Mouse (Mus musculus): ENCODE results near the gene Ric3. TPM values are rescaled to one million over a fixed set of nuclear protein-coding genes. Genes with fewer than 3 reads are reported as not detected.

Gene Ric3
- polyA plus RNA-seq, 1 experiment from 2014 or later = 2.6 TPM

DNA sequence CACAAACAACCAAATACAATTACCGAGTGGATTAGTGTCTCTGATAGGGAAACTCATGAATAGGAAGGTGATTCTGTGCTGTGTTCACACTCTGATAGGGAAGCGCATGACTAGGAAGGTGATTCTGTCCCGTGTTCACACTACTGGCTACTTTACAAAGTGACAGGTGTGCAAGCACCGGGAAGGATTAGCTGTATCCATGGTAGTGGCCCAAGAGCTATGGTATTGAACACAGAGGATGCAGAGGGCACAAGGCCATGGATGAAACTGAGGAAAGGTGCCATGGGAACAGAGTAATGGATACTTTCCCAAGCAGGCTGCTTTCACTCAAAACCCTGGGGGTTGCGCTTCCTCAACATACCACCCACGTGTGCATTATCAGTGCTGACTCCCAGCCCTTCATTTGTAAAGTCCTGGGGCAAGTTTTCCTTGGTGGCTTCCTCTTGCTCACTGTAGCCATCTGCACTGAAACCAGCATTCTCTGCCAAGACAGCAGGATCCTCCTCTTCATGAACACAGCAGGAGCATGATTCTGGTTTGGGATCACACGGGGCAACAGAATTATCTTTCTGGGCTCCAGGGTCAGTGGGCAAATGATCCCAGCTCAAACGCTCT, 44.9 kb downstream of the Ric3 start:
- Histone ChIP-seq H3K27me3 (replicated peaks; ENCODE audit: control insufficient read depth, insufficient read depth, low read length) (no peaks in the 10 kb centered on the region), H3K4me2 (ENCODE audit: low read depth, low read length) (no peak overlapping the region), H3K36me3 (ENCODE audit: control insufficient read depth, insufficient read depth, low read length) (no peaks in the 10 kb centered on the region), H3K4me3 (ENCODE audit: low read depth, low read length) (no peak overlapping the region), H3K27ac (replicated peaks; ENCODE audit: low read depth, low read length) (no peak overlapping the region), H3K9me3 (ENCODE audit: control insufficient read depth, low read length) (no peaks in the 10 kb centered on the region), H3K4me1 (ENCODE audit: control insufficient read depth, insufficient read depth, low read length) (no peaks in the 10 kb centered on the region), H3K9ac (ENCODE audit: low read depth, low read length) (no peak overlapping the region)
- DNase-seq (ENCODE audit: low spot score) (no peak), ATAC-seq (ENCODE audit: low read depth) (no peak)
- WGBS = 73% methylated on average over 8 of the region's 8 CpGs

DNA sequence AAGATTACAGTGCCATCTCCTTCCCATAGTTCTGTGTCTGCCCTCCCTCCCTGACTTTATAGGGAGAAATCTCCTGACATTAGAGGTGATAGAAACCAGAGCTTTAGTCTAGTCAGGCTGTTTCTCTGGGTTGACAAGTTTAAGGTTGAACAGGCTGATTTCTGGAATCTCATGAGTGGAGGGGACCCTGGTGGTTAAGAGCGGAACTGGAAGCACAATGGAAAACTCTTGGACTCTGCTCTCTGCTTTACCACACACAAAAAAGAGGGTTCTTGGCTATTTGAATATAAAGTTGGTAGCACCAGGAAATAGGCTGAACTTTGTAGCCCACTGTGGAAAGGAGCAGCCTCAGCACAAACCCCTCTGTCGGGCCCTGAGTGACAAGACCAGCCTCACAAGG, 51.1 kb downstream of the Ric3 start:
- Histone ChIP-seq H3K9ac (ENCODE audit: low read depth, low read length) (no peak overlapping the region), H3K9me3 (ENCODE audit: control insufficient read depth, low read length) (no peaks in the 10 kb centered on the region), H3K36me3 (ENCODE audit: control insufficient read depth, insufficient read depth, low read length) (no peaks in the 10 kb centered on the region), H3K4me2 (ENCODE audit: low read depth, low read length) (no peak overlapping the region), H3K27me3 (replicated peaks; ENCODE audit: control insufficient read depth, insufficient read depth, low read length) (no peaks in the 10 kb centered on the region), H3K27ac (replicated peaks; ENCODE audit: low read depth, low read length) (no peak overlapping the region), H3K4me1 (ENCODE audit: control insufficient read depth, insufficient read depth, low read length) (no peaks in the 10 kb centered on the region), H3K4me3 (ENCODE audit: low read depth, low read length) (no peak overlapping the region)
- DNase-seq (ENCODE audit: low spot score) = no peak
- no peak for ATAC-seq (ENCODE audit: low read depth)
- WGBS = 74% methylated on average over 2 of the region's 2 CpGs

DNA sequence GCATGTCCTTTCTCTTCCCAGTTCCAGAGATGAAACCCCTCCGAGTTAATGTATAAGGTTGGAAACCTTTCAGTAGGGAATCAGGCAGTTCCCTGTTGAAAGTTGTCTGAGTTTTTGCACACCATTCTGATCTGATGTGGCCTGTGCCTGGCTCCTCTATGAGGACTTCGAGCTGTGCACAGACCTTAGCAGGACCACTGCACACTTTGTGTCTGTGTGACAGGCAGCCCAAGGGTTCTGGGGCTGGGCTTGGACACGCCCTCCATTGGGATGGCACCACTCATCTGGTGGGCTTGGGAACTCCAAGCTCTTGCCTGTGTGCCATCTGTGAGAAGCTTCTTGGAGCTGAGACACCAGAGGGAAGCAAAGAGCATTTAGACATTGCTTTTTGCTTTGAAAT, 51.8 kb downstream of the Ric3 start:
- Histone ChIP-seq H3K36me3 (ENCODE audit: control insufficient read depth, insufficient read depth, low read length) (no peaks in the 10 kb centered on the region), H3K27ac (replicated peaks; ENCODE audit: low read depth, low read length) (no peak overlapping the region), H3K4me1 (ENCODE audit: control insufficient read depth, insufficient read depth, low read length) (no peaks in the 10 kb centered on the region), H3K27me3 (replicated peaks; ENCODE audit: control insufficient read depth, insufficient read depth, low read length) (no peaks in the 10 kb centered on the region), H3K9ac (ENCODE audit: low read depth, low read length) (no peak overlapping the region), H3K9me3 (ENCODE audit: control insufficient read depth, low read length) (no peaks in the 10 kb centered on the region), H3K4me2 (ENCODE audit: low read depth, low read length) (no peak overlapping the region), H3K4me3 (ENCODE audit: low read depth, low read length) (no peak overlapping the region)
- 81% methylated on average over 3 of the region's 3 CpGs for WGBS
- ATAC-seq (ENCODE audit: low read depth) (no peak), DNase-seq (ENCODE audit: low spot score) (no peak)

DNA sequence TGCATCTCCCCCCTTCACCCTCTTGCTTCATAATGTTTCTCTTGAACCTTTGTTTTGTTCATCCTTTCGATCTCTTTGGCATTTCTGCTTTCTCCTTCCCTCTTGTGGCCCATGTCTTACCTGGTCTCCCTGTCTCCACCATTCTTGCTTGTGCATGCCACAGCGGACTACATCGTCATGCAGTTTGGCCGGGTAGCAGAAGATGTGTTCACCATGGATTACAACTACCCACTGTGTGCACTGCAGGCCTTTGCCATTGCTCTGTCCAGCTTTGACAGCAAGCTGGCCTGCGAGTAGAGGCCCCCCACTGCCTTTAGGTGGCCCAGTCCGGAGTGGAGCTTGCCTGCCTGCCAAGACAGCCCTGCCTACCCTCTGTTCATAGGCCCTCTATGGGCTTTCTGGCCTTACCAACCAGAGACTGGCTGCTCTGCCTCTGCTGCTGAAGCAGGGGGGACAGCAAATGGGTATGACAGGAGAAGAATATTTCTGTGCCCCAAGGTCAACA, 53.1 kb downstream of the Ric3 start:
- no peak for ATAC-seq (ENCODE audit: low read depth)

DNA sequence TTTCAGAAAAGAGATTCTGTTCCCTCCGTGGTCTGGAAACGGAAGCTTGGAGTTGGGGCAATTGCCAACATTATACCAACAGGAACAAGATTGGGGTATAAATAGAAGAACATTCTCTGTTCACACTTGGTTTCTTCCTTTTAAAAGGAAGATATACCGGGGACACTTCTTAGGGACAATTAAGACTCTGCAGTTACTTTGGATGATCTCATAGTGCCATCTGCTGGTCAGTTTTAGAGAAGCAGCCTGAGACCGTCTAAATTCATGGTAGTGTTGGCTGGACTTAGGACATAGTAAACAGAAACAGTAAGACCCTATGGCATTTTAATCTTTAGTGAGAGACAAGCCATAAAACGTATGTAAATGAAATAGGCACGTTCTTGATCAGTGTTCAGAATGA, 54.9 kb downstream of the Ric3 start:
- Histone ChIP-seq H3K27ac (replicated peaks; ENCODE audit: low read depth, low read length) (no peak overlapping the region), H3K4me1 (ENCODE audit: control insufficient read depth, insufficient read depth, low read length) (no peaks in the 10 kb centered on the region), H3K9me3 (ENCODE audit: control insufficient read depth, low read length) (no peaks in the 10 kb centered on the region), H3K36me3 (ENCODE audit: control insufficient read depth, insufficient read depth, low read length) (no peaks in the 10 kb centered on the region), H3K27me3 (replicated peaks; ENCODE audit: control insufficient read depth, insufficient read depth, low read length) (no peaks in the 10 kb centered on the region), H3K4me2 (ENCODE audit: low read depth, low read length) (no peak overlapping the region), H3K4me3 (ENCODE audit: low read depth, low read length) (no peak overlapping the region), H3K9ac (ENCODE audit: low read depth, low read length) (no peak overlapping the region)
- peak; percentile 31 for DNase-seq (ENCODE audit: low spot score)
- ATAC-seq (ENCODE audit: low read depth) = no peak
- WGBS = 32% methylated on average over 6 of the region's 6 CpGs

More for the DNA sequence above, 53.1 kb downstream of the Ric3 start:
- Histone ChIP-seq H3K36me3 (ENCODE audit: control insufficient read depth, insufficient read depth, low read length) (no peaks in the 10 kb centered on the region), H3K4me3 (ENCODE audit: low read depth, low read length) (no peak overlapping the region), H3K9ac (ENCODE audit: low read depth, low read length) (no peak overlapping the region), H3K27me3 (replicated peaks; ENCODE audit: control insufficient read depth, insufficient read depth, low read length) (no peaks in the 10 kb centered on the region), H3K4me2 (ENCODE audit: low read depth, low read length) (no peak overlapping the region), H3K9me3 (ENCODE audit: control insufficient read depth, low read length) (no peaks in the 10 kb centered on the region), H3K27ac (replicated peaks; ENCODE audit: low read depth, low read length) (no peak overlapping the region), H3K4me1 (ENCODE audit: control insufficient read depth, insufficient read depth, low read length) (no peaks in the 10 kb centered on the region)
- WGBS = 85% methylated on average over 6 of the region's 6 CpGs
- DNase-seq (ENCODE audit: low spot score) = no peak

DNA sequence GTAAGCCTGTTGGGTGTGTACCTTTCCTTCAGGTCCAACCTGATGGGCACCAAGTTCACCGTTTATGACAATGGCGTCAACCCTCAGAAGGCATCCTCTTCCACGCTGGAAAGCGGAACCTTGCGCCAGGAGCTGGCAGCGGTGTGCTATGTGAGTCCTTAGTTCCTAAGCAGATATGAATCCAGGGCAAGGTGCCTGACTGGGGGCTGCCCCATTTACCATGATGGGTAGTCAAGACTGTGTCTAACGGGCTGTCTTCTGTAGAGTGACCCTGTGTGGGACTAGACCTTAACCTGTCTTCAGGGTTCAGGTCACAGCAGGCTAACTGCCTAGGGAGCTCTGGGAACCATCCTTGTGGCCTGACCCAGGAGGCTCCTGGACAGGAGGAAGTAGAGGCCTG, 55.4 kb downstream of the Ric3 start:
- H3K36me3 ChIP-seq (ENCODE audit: control insufficient read depth, insufficient read depth, low read length) = no peaks in the 10 kb centered on the region
- no peaks in the 10 kb centered on the region for H3K4me1 ChIP-seq (ENCODE audit: control insufficient read depth, insufficient read depth, low read length)
- ATAC-seq (ENCODE audit: low read depth) = no peak

DNA sequence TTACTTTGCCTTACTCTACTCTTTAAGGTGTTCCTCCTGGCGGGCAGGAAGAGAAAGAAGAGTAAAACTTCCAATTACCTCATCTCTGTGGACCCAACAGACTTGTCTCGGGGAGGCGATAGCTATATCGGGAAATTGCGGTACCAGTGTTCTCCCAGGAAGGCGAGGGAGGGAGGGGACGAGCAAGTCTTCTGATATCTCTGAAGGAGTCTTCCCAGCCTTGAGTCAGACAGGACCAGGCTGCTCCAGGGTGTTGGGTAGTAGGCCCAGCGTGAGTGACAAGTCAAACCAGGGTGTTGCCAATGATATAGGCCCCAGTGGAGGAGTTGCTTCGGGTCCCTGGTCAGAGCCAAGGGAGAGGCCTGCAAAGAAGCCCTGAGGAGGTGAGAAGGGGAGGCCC, 56.2 kb downstream of the Ric3 start:
- Histone ChIP-seq H3K4me3 (ENCODE audit: low read depth, low read length) (no peak overlapping the region), H3K4me2 (ENCODE audit: low read depth, low read length) (no peak overlapping the region), H3K36me3 (ENCODE audit: control insufficient read depth, insufficient read depth, low read length) (no peaks in the 10 kb centered on the region), H3K27ac (replicated peaks; ENCODE audit: low read depth, low read length) (no peak overlapping the region), H3K9ac (ENCODE audit: low read depth, low read length) (no peak overlapping the region), H3K4me1 (ENCODE audit: control insufficient read depth, insufficient read depth, low read length) (no peaks in the 10 kb centered on the region), H3K9me3 (ENCODE audit: control insufficient read depth, low read length) (no peaks in the 10 kb centered on the region), H3K27me3 (replicated peaks; ENCODE audit: control insufficient read depth, insufficient read depth, low read length) (no peaks in the 10 kb centered on the region)
- ATAC-seq (ENCODE audit: low read depth) (no peak), DNase-seq (ENCODE audit: low spot score) (no peak)
- WGBS = 90% methylated on average over 9 of the region's 9 CpGs

More for the DNA sequence above, 55.4 kb downstream of the Ric3 start:
- H3K27me3 ChIP-seq (replicated peaks; ENCODE audit: control insufficient read depth, insufficient read depth, low read length) = no peaks in the 10 kb centered on the region
- no peak overlapping the region for H3K4me2 ChIP-seq (ENCODE audit: low read depth, low read length)
- H3K27ac ChIP-seq (replicated peaks; ENCODE audit: low read depth, low read length) = no peak overlapping the region
- no peak overlapping the region for H3K4me3 ChIP-seq (ENCODE audit: low read depth, low read length)
- DNase-seq (ENCODE audit: low spot score) = no peak
- H3K9me3 ChIP-seq (ENCODE audit: control insufficient read depth, low read length) = no peaks in the 10 kb centered on the region
- H3K9ac ChIP-seq (ENCODE audit: low read depth, low read length) = no peak overlapping the region
- WGBS = 89% methylated on average over 7 of the region's 7 CpGs

DNA sequence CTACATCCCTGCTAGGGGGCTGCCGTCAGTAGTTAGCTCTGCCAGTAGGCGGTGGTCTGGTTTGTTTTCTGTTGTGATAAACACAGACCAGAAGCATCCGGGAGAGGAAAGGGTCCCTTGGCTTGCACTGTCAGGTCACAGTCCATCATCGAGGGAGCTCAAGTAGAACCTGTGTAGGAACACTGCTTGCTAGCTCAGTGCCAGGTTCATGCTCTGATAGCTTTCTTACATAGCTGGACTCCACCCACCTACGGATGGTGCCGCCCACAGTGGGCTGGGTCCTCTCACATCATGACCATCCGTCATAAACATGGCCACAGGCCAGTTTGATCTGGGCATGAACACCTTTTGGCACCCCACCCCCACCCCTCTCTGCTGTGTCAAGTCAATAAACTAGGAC, 57.4 kb downstream of the Ric3 start:
- 84% methylated on average over 7 of the region's 7 CpGs for WGBS
- DNase-seq (ENCODE audit: low spot score) (no peak), ATAC-seq (ENCODE audit: low read depth) (no peak)
- no peaks in the 10 kb centered on the region for H3K27me3 ChIP-seq (replicated peaks; ENCODE audit: control insufficient read depth, insufficient read depth, low read length)
- no peaks in the 10 kb centered on the region for H3K4me1 ChIP-seq (ENCODE audit: control insufficient read depth, insufficient read depth, low read length)
- H3K4me3 ChIP-seq (ENCODE audit: low read depth, low read length) = no peak overlapping the region
- H3K9me3 ChIP-seq (ENCODE audit: control insufficient read depth, low read length) = no peaks in the 10 kb centered on the region
- H3K27ac ChIP-seq (replicated peaks; ENCODE audit: low read depth, low read length) = no peak overlapping the region
- no peak overlapping the region for H3K9ac ChIP-seq (ENCODE audit: low read depth, low read length)
- H3K4me2 ChIP-seq (ENCODE audit: low read depth, low read length) = no peak overlapping the region
- H3K36me3 ChIP-seq (ENCODE audit: control insufficient read depth, insufficient read depth, low read length) = no peaks in the 10 kb centered on the region

DNA sequence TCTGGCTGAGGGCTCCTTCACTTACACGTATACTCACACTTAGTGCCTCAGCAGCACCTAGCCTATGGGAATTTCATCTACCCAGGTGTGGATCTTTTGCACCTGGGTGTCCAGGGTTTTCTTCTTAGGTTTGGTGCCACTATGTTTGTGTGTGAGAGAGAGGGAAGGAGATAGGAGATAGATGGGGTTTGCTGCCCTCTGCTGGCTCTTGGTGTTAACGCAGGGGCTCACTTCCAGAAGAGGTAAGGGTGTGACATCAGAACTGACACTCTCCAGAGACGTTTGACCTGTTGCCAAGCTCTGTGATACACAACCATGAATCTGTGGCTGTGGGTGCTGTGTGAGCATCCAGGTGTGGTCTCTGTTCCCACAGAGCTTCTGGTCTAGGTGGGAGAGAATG, 61.7 kb downstream of the Ric3 start:
- DNase-seq (ENCODE audit: low spot score) (peak; percentile 40), ATAC-seq (ENCODE audit: low read depth) (peak; percentile 48; the same call in 1 of the 2 replicates)
- Histone ChIP-seq H3K27me3 (replicated peaks; ENCODE audit: control insufficient read depth, insufficient read depth, low read length) (no peaks in the 10 kb centered on the region), H3K36me3 (ENCODE audit: control insufficient read depth, insufficient read depth, low read length) (no peaks in the 10 kb centered on the region), H3K4me1 (ENCODE audit: control insufficient read depth, insufficient read depth, low read length) (no peaks in the 10 kb centered on the region), H3K4me3 (ENCODE audit: low read depth, low read length) (no peak overlapping the region), H3K27ac (replicated peaks; ENCODE audit: low read depth, low read length) (no peak overlapping the region), H3K9ac (ENCODE audit: low read depth, low read length) (no peak overlapping the region), H3K4me2 (ENCODE audit: low read depth, low read length) (no peak overlapping the region), H3K9me3 (ENCODE audit: control insufficient read depth, low read length) (no peaks in the 10 kb centered on the region)
- WGBS = 9% methylated on average over 3 of the region's 3 CpGs
